Mouse (Mus musculus): ENCODE measurements around the gene Rabgap1l. TPM values are rescaled to one million over a fixed set of nuclear protein-coding genes. Genes with fewer than 3 reads are reported as not detected.

The Rabgap1l gene
- polyA plus RNA-seq, 1 experiment from 2014 or later = 26.4 TPM

DNA sequence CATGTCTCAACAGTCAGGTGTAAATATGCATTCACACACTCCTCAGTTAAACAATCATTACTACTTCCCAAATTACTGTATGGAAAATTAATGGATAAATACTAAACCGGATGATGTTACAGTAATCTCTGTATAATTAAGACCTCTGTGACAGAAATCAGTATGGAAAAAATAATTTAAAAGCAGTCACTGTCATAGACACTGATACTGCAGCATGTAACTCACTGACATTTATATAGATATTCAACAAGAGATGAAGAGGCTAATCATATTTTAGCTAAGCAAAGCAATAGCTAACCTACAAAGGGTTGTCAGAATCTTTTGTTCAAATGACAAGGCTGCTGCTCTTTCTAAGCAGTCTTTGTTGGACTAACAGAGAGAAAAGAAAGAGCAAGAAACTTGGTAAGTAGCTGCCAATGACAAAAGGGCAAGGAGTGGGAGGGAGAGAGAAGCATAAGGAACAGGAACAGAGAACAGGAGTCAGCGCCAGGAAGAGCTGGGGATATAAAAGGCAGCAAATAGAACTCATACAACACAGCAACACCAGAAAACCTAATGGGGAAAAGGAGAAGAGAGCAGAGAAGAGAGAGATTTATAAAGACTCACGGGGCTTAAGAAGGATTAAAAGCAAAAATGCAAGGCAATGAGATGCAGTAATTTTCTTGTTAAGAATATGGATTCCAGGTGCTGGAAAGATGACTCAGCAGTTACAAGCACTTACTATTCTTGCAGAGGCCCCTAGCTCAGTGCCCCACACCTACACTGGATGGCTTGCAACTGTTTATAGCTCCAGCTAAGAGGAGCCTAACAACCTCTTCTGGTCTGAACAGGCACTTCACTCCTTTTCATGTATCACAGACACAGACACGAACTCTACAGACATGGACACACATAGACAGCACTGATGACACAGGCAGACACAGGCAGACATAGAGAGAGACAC, 244.8 kb downstream of the Rabgap1l start:
- Histone ChIP-seq H3K27me3 (no peaks in the 10 kb centered on the region), H3K36me3 (no peaks in the 10 kb centered on the region), H3K9ac (no peak overlapping the region), H3K9me3 (no peaks in the 10 kb centered on the region), H3K4me1 (replicated peaks) (peaks cover 8% of the 10 kb centered on the region), H3K4me3 (no peak overlapping the region), H3K27ac (peak overlapping the region; percentile 69), H3K4me2 (no peak overlapping the region)
- WGBS = 37% methylated on average over 4 of the region's 4 CpGs
- peak; percentile 65; the same call in 1 of the 2 replicates for ATAC-seq (ENCODE audit: low FRiP score)

DNA sequence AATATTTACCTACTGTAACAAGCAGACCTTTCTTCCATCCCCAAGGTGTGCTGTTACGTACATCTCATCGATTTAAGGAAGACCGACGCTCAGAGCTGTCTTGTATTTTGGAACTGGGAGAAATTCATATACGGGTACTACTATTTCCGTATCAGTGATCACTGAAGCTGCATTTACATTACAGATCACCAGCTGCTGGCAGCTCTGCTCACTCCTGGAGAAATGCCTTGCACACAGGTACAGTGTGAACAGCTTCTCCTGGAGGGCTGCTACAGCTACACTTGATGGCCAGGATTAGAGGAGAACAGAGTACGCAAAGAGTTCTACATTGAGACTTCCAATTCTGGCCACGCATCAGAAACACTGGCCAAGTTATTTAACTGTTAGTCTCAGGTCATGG, 257.4 kb downstream of the Rabgap1l start:
- no peak for ATAC-seq (ENCODE audit: low FRiP score)
- Histone ChIP-seq H3K9me3 (no peaks in the 10 kb centered on the region), H3K27me3 (no peaks in the 10 kb centered on the region), H3K36me3 (no peaks in the 10 kb centered on the region), H3K4me3 (no peak overlapping the region), H3K4me2 (no peak overlapping the region), H3K4me1 (replicated peaks) (peaks cover 18% of the 10 kb centered on the region), H3K9ac (no peak overlapping the region), H3K27ac (peak overlapping the region; percentile 81)
- WGBS = 77% methylated on average over 8 of the region's 8 CpGs

GRCm38 (mm10) chr1:160534571-160535335, 258.3 kb downstream of the Rabgap1l start:
- Histone ChIP-seq H3K4me1 (replicated peaks) (peaks cover 18% of the 10 kb centered on the region), H3K27me3 (no peaks in the 10 kb centered on the region), H3K9me3 (no peaks in the 10 kb centered on the region), H3K36me3 (no peaks in the 10 kb centered on the region), H3K9ac (no peak overlapping the region), H3K4me2 (no peak overlapping the region), H3K27ac (peak overlapping the region; percentile 77), H3K4me3 (no peak overlapping the region)
- WGBS = 41% methylated on average over 2 of the region's 2 CpGs
- peak; percentile 90 for ATAC-seq (ENCODE audit: low FRiP score)

GRCm38 (mm10) chr1:160533209-160533820, 259.7 kb downstream of the Rabgap1l start:
- Histone ChIP-seq H3K4me2 (no peak overlapping the region), H3K27ac (peak overlapping the region; percentile 52), H3K27me3 (no peaks in the 10 kb centered on the region), H3K4me1 (replicated peaks) (peaks cover 18% of the 10 kb centered on the region), H3K9ac (no peak overlapping the region), H3K36me3 (no peaks in the 10 kb centered on the region), H3K9me3 (no peaks in the 10 kb centered on the region), H3K4me3 (no peak overlapping the region)
- WGBS = 47% methylated on average over 6 of the region's 6 CpGs
- ATAC-seq (ENCODE audit: low FRiP score) = peak; percentile 43; the same call in 1 of the 2 replicates

- no peaks in the 10 kb centered on the region for H3K9me3 ChIP-seq
- peaks cover 18% of the 10 kb centered on the region for H3K4me1 ChIP-seq (replicated peaks)
- no peak overlapping the region for H3K9ac ChIP-seq
- H3K27ac ChIP-seq = peak overlapping the region; percentile 48; the same call in 1 of the 2 replicates
- no peak overlapping the region for H3K4me2 ChIP-seq
- no peak overlapping the region for H3K4me3 ChIP-seq
- WGBS = 24% methylated on average over 5 of the region's 5 CpGs
- peak; percentile 80 for ATAC-seq (ENCODE audit: low FRiP score)
- H3K36me3 ChIP-seq = no peaks in the 10 kb centered on the region
- no peaks in the 10 kb centered on the region for H3K27me3 ChIP-seq
Observed at GRCm38 (mm10) chr1:160531402-160531801, 261.6 kb downstream of the Rabgap1l start.

GRCm38 (mm10) chr1:160521918-160522317, 271.1 kb downstream of the Rabgap1l start:
- H3K9ac ChIP-seq = no peak overlapping the region
- H3K9me3 ChIP-seq = no peaks in the 10 kb centered on the region
- WGBS = 87% methylated on average over 3 of the region's 3 CpGs
- H3K4me2 ChIP-seq = no peak overlapping the region
- H3K4me3 ChIP-seq = no peak overlapping the region
- H3K4me1 ChIP-seq (replicated peaks) = no peaks in the 10 kb centered on the region
- H3K27me3 ChIP-seq = no peaks in the 10 kb centered on the region
- no peak overlapping the region for H3K27ac ChIP-seq
- ATAC-seq (ENCODE audit: low FRiP score) = no peak
- H3K36me3 ChIP-seq = no peaks in the 10 kb centered on the region

GRCm38 (mm10) chr1:160520665-160521064, 272.3 kb downstream of the Rabgap1l start:
- Histone ChIP-seq H3K36me3 (no peaks in the 10 kb centered on the region), H3K9ac (no peak overlapping the region), H3K9me3 (no peaks in the 10 kb centered on the region), H3K4me3 (no peak overlapping the region), H3K27me3 (no peaks in the 10 kb centered on the region), H3K27ac (no peak overlapping the region), H3K4me2 (no peak overlapping the region), H3K4me1 (replicated peaks) (no peaks in the 10 kb centered on the region)
- ATAC-seq (ENCODE audit: low FRiP score) = no peak; the same call in 1 of the 2 replicates
- 33% methylated on average over 3 of the region's 3 CpGs for WGBS

- H3K4me1 ChIP-seq (replicated peaks) = no peaks in the 10 kb centered on the region
- H3K9ac ChIP-seq = no peak overlapping the region
- H3K36me3 ChIP-seq = no peaks in the 10 kb centered on the region
- WGBS = 69% methylated on average over 1 of the region's 1 CpGs
- H3K9me3 ChIP-seq = no peaks in the 10 kb centered on the region
- no peak overlapping the region for H3K27ac ChIP-seq
- H3K4me3 ChIP-seq = no peak overlapping the region
- no peak overlapping the region for H3K4me2 ChIP-seq
- H3K27me3 ChIP-seq = no peaks in the 10 kb centered on the region
- no peak for ATAC-seq (ENCODE audit: low FRiP score)
Observed at GRCm38 (mm10) chr1:160519896-160520465, 273.0 kb downstream of the Rabgap1l start.

GRCm38 (mm10) chr1:160518552-160518951, 274.5 kb downstream of the Rabgap1l start:
- H3K36me3 ChIP-seq = no peaks in the 10 kb centered on the region
- 87% methylated on average over 4 of the region's 4 CpGs for WGBS
- no peak overlapping the region for H3K9ac ChIP-seq
- H3K27me3 ChIP-seq = no peaks in the 10 kb centered on the region
- no peak overlapping the region for H3K4me2 ChIP-seq
- no peak overlapping the region for H3K4me3 ChIP-seq
- H3K4me1 ChIP-seq (replicated peaks) = no peaks in the 10 kb centered on the region
- H3K27ac ChIP-seq = no peak overlapping the region
- no peak for ATAC-seq (ENCODE audit: low FRiP score)
- H3K9me3 ChIP-seq = no peaks in the 10 kb centered on the region

DNA sequence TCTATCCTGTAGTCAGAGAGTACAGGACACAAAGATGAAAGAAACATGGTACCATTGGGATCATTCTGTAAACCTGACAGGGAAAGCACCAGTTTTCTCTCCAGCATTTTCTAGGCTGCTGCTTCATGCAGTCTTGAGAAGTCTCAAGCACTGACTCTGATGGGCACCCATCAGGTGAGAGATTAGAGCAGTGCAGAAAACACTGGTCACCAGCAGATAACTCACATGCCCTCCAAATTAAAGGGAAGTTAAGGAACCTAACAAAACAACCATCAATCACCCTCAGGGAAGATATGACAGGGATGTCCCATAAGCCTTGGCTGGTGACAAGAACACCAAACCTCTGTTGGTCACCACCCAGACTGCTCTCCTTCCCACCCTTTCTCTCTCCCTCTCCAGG, 285.2 kb downstream of the Rabgap1l start:
- H3K27me3 ChIP-seq = no peaks in the 10 kb centered on the region
- ATAC-seq (ENCODE audit: low FRiP score) = no peak
- H3K9ac ChIP-seq = no peak overlapping the region
- no peak overlapping the region for H3K27ac ChIP-seq
- no peaks in the 10 kb centered on the region for H3K36me3 ChIP-seq
- H3K9me3 ChIP-seq = no peaks in the 10 kb centered on the region
- H3K4me3 ChIP-seq = no peak overlapping the region
- no peaks in the 10 kb centered on the region for H3K4me1 ChIP-seq (replicated peaks)
- no peak overlapping the region for H3K4me2 ChIP-seq

DNA sequence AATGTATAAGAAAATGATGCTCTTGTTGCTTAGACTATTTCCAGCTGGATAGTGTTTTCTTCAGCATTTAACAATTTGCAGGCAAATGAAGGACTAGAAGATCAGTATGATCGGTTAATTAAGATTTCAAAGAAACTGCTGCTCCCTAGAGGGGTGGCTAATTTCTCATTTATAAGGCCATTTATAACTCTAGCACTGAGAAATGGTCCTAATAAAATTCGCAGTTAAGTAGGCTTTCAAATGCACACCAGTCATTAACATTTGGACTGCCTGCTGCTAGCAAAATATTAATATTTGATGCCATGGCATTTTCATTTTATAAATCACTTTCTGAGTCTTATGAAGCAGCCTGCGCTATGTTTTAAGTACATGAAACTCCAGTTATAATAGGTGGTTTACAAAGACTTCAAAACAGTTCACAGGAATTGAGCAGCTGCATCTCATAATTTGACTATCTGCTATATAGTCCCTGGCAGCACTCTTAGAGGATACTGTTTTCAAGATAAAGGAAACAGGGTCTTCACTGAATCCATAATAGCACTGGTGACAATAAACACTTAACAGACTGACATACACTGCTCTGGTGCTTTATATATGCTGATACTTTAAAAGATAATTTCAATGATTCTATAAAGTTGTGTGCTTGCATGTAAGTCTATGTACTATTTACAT, 296.0 kb downstream of the Rabgap1l start:
- Histone ChIP-seq H3K36me3 (no peaks in the 10 kb centered on the region), H3K9me3 (no peaks in the 10 kb centered on the region), H3K4me1 (replicated peaks) (no peaks in the 10 kb centered on the region; the same call in 1 of the 2 replicates), H3K27ac (0 out of 2 replicates have a peak overlapping the region, but pooled peaks have one; percentile 13), H3K9ac (no peak overlapping the region), H3K4me3 (no peak overlapping the region), H3K4me2 (no peak overlapping the region), H3K27me3 (no peaks in the 10 kb centered on the region)
- WGBS = 50% methylated on average over 3 of the region's 3 CpGs
- ATAC-seq (ENCODE audit: low FRiP score) = peak; percentile 76

All from hindbrain, embryonic 13.5 days (tissue).